Mouse (Mus musculus) midbrain, embryonic 16.5 days (tissue): ENCODE data around the gene S100a14. TPM values are rescaled to one million over a fixed set of nuclear protein-coding genes. Genes with fewer than 3 reads are reported as not detected.

ENCODE experiments used
- ATAC-seq: fragments of 200-750 bp; cut with Nextera tagmentation; 2 replicates; pipeline ENCODE4 v1.8.0; 2017; ENCODE audit warnings: moderate TSS enrichment
- H3K27ac ChIP-seq: fragments of 300-500 bp; sonication (generic); 2 replicates; pipeline ENCODE4 v1.5.1; 2014; ENCODE audit warnings: mild to moderate bottlenecking, low read length, mixed read lengths
- H3K27me3 ChIP-seq: fragments of 300-500 bp; sonication (generic); 2 replicates; pipeline ENCODE4 v1.6.1; 2014; ENCODE audit warnings: low read depth, low read length, mixed read lengths; ENCODE audit not compliant: control insufficient read depth, insufficient read depth
- H3K36me3 ChIP-seq: fragments of 300-500 bp; sonication (generic); 2 replicates; pipeline ENCODE4 v1.6.1; 2014; ENCODE audit warnings: mild to moderate bottlenecking, low read length, moderate library complexity, mixed read lengths; ENCODE audit not compliant: control insufficient read depth, insufficient read depth
- H3K4me1 ChIP-seq: fragments of 300-500 bp; sonication (generic); 2 replicates; pipeline ENCODE4 v1.6.1; 2014; ENCODE audit warnings: mild to moderate bottlenecking, low read length, mixed read lengths; ENCODE audit not compliant: control insufficient read depth, insufficient read depth
- H3K4me2 ChIP-seq: fragments of 300-500 bp; sonication (generic); 2 replicates; pipeline ENCODE4 v1.6.1; 2014; ENCODE audit warnings: mild to moderate bottlenecking, low read length, mixed read lengths
- H3K4me3 ChIP-seq: fragments of 300-500 bp; sonication (generic); 2 replicates; pipeline ENCODE4 v1.5.1; 2014; ENCODE audit warnings: low read depth, mild to moderate bottlenecking, low read length, moderate library complexity, mixed read lengths
- H3K9ac ChIP-seq: fragments of 300-500 bp; sonication (generic); 2 replicates; pipeline ENCODE4 v1.6.1; 2014; ENCODE audit warnings: low read depth, low read length, mixed read lengths
- H3K9me3 ChIP-seq: fragments of 300-500 bp; sonication (generic); replicated peaks from 2 replicates; pipeline ENCODE4 v1.6.1; 2014; ENCODE audit warnings: mild to moderate bottlenecking, low read length, mixed read lengths; ENCODE audit not compliant: control insufficient read depth, poor library complexity, severe bottlenecking
- WGBS: fragments of 180-500 bp; shearing (Covaris S2); extraction: QIAGEN DNeasy Blood & Tissue Kit; methylation state at CpG from one replicate; pipeline ENCODE4 v1.1.7; 2014; 5-methylcytosine and 5-hydroxymethylcytosine counted together
- polyA plus RNA-seq: library from polyadenylated mRNA; unstranded; fragments of >200 nt; fragmentation: Nextera tagmentation; extraction: Ambion mirVana; gene quantifications from 2 replicates; pipeline ENCODE4 v1.2.1, GENCODE M21; 2015

The S100a14 gene
- polyA plus RNA-seq, 1 experiment from 2014 or later, result not detected

DNA sequence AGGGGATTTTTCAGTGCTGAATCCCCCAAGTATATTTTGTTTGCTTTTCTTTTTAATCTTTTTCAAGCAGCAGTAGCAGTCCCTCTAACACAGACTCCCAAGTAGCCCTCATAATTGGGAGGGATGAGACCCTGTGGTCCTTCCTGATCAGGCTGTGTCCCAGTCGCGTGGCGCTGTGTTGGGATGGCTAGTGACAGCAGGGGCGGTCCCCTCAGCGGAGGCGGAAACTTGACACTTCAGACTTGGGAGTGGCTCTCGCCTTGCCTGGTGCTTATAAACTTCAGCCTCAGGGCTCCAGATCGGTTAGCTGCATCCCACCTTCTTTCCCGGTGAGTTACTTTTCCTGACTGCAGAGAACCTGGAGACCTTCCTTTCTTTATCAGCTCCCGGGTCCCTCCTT is 12.0 kb upstream of the S100a14 start:
- under 1% methylated on average over 10 of the region's 10 CpGs for WGBS
- Histone ChIP-seq H3K4me2 (peak overlapping the region; percentile 57), H3K27ac (no peak overlapping the region), H3K9me3 (no peaks in the 10 kb centered on the region), H3K4me3 (peak overlapping the region; percentile 30), H3K36me3 (no peaks in the 10 kb centered on the region), H3K4me1 (peaks cover 8% of the 10 kb centered on the region; the same call in 1 of the 2 replicates), H3K27me3 (peaks cover 29% of the 10 kb centered on the region), H3K9ac (peak overlapping the region; percentile 36)
- ATAC-seq, result no peak

DNA sequence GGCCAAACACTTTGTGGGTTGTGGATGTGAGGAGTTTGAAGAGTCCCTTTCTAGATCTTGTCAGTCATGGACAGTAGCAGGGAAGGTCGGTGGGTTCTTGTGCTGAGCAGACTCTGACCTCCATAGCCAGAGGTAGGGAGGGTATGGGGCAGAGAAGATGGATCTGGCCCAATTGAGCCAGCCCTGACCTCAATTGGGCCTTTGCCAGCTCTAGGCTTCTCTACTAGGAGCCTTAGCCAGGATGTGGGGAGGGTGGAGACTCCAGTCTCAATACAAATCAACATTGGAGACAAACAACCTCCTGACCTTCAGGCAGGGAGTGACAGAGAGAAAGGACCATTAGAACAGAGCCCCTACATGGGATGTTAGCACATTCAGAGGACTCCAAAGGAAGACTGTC is 11.4 kb upstream of the S100a14 start:
- ATAC-seq, result no peak
- Histone ChIP-seq H3K27ac (no peak overlapping the region), H3K9me3 (no peaks in the 10 kb centered on the region), H3K27me3 (peaks cover 29% of the 10 kb centered on the region), H3K4me3 (peak overlapping the region; percentile 30), H3K4me1 (peaks cover 7% of the 10 kb centered on the region; the same call in 1 of the 2 replicates), H3K4me2 (peak overlapping the region; percentile 57), H3K36me3 (no peaks in the 10 kb centered on the region), H3K9ac (no peak overlapping the region)
- 50% methylated on average over 1 of the region's 1 CpGs for WGBS

DNA sequence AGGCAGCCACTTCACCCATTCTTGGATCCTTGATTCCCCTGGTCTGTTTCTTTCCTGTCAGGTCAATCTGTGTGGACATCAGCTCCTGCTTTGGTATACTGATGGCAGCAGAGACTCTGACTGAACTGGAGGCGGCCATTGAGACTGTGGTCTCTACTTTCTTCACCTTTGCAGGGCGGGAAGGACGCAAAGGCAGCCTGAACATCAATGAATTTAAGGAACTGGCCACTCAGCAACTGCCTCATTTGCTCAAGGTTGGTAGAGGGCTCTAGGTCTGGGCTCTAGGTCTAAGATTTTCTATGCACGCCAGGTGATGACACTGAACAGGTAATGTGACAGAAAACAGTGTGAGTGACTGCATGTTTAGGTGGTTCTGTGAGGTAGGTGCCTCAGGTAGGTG is 10.9 kb upstream of the S100a14 start:
- no peak overlapping the region for H3K27ac ChIP-seq
- ATAC-seq, result no peak
- no peak overlapping the region for H3K9ac ChIP-seq
- H3K9me3 ChIP-seq, result no peaks in the 10 kb centered on the region
- no peak overlapping the region for H3K4me2 ChIP-seq
- no peaks in the 10 kb centered on the region for H3K36me3 ChIP-seq
- peaks cover 7% of the 10 kb centered on the region; the same call in 1 of the 2 replicates for H3K4me1 ChIP-seq
- no peak overlapping the region for H3K4me3 ChIP-seq
- 88% methylated on average over 4 of the region's 4 CpGs for WGBS
- H3K27me3 ChIP-seq, result peaks cover 29% of the 10 kb centered on the region

DNA sequence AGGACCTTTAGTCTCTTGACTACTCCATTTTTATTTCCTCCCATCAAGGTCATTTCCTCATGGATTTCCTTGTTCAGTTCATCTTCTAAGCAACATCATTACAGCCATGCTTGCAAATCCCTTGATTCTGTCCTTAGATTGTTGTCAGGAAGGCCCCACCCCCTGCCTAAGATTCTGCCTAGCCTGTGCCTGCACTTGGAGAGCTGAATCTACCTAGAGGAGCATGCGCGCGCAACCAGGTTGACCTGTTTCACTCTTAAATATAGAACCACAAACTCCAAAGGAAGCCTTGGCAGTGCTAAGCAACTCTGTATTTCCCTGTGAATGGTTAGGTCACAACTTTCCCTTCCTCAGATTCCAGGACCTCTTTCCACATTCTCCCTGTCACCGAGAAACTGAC is 8.9 kb upstream of the S100a14 start:
- Histone ChIP-seq H3K27me3 (peaks cover 23% of the 10 kb centered on the region), H3K9ac (no peak overlapping the region), H3K4me3 (no peak overlapping the region), H3K27ac (no peak overlapping the region), H3K4me2 (no peak overlapping the region), H3K9me3 (no peaks in the 10 kb centered on the region), H3K4me1 (peaks cover 7% of the 10 kb centered on the region; the same call in 1 of the 2 replicates), H3K36me3 (no peaks in the 10 kb centered on the region)
- 93% methylated on average over 4 of the region's 4 CpGs for WGBS
- no peak for ATAC-seq

DNA sequence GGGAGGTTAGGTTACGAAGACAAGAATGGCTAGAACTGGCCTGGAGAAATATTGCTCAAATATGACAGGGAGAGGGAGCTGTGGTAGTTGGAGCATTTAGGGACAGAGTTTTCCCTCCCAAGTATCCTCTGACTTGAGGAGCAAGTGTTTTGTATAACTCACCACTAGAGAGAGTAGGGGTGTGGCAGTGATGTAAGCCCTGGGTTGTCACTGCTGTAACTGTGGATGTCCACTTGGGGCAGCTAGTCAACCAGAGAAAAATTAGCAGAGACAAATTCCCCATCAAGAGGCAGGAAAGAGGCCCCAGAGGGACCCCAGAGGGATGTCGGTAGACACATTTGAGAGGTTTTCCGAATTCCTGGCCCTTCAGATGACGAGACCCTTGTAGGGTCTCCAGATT is 1.2 kb upstream of the S100a14 start:
- no peaks in the 10 kb centered on the region for H3K9me3 ChIP-seq
- WGBS, result 69% methylated on average over 4 of the region's 4 CpGs
- ATAC-seq, result no peak
- H3K4me2 ChIP-seq, result no peak overlapping the region
- H3K27me3 ChIP-seq, result no peaks in the 10 kb centered on the region
- no peak overlapping the region for H3K9ac ChIP-seq
- no peaks in the 10 kb centered on the region for H3K4me1 ChIP-seq
- no peak overlapping the region for H3K4me3 ChIP-seq
- no peaks in the 10 kb centered on the region for H3K36me3 ChIP-seq
- no peak overlapping the region for H3K27ac ChIP-seq

DNA sequence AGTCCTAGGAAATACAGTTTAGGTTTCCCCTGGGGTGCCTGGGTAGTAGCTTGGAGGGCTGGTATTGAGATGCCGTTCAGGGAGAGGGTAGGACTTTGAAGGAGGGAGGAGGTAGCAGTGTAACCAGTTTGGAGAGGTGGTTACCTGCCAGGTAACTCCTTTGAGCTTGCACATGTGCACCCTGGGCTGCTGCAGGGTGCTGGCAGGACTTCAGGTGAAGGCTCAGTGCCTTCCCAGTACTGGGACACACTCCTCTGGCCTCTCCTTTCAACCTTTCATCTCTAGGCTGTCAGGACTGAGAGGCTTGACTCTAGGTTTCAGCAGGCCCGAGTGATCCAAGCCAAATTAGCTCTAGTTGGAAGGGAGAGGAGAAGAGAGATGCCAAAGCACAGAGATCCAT is 580 bp upstream of the S100a14 start:
- no peak overlapping the region for H3K4me3 ChIP-seq
- no peak overlapping the region for H3K4me2 ChIP-seq
- no peak for ATAC-seq
- no peaks in the 10 kb centered on the region for H3K36me3 ChIP-seq
- no peaks in the 10 kb centered on the region for H3K27me3 ChIP-seq
- WGBS, result 79% methylated on average over 2 of the region's 2 CpGs
- H3K9me3 ChIP-seq, result no peaks in the 10 kb centered on the region
- H3K4me1 ChIP-seq, result no peaks in the 10 kb centered on the region
- H3K27ac ChIP-seq, result no peak overlapping the region
- H3K9ac ChIP-seq, result no peak overlapping the region

DNA sequence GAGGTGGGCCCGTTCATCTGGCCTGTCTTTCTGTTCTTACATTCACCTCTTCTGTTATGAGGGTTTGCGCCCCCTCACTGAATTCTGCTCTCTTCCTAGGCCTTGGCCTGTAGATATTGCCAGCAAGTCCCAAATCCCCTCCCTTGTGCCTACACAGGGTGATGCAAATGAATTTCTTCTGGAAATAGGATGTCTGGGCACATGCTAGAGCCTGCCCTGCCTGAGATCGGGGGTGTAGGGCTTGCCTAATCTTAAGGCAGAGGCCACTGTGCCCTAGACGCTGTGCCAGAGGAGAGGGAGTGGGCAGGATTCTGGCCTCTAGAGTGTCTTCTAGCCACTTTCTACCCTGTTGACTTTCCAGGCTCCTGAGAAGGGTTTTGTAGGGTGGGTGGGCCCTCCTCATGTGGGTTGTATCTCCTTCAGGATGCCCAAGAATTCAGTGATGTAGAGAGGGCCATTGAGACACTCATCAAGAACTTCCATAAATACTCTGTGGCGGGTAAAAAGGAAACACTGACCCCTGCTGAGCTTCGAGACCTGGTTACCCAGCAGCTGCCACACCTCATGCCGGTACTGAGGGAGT is 726 bp downstream of the S100a14 start:
- 92% methylated on average over 7 of the region's 7 CpGs for WGBS
- H3K4me3 ChIP-seq, result no peak overlapping the region

DNA sequence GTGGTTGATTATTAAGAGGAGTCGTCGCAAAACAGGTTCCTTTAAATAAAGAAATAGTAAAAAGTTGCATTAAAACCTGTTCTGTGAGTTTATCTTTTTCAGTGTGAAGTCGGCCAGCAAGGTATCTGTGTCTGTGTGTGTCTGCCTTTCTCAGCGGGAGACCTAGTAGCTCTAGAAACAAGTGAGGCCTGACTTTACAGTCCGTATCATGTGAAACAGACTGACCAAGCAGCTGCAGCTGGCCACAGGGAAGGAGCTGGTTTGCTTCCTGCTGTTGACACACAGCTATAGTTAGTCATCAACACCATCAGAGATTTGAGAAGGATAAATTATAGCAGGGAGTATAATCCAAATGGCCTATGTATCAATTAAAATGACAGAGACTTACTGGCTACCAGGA is 5.1 kb downstream of the S100a14 start:
- H3K4me1 ChIP-seq, result no peaks in the 10 kb centered on the region
- no peak overlapping the region for H3K27ac ChIP-seq
- H3K9ac ChIP-seq, result no peak overlapping the region
- no peak overlapping the region for H3K4me2 ChIP-seq
- H3K27me3 ChIP-seq, result no peaks in the 10 kb centered on the region
- WGBS, result 80% methylated on average over 5 of the region's 5 CpGs
- H3K4me3 ChIP-seq, result no peak overlapping the region
- no peaks in the 10 kb centered on the region for H3K9me3 ChIP-seq
- no peak for ATAC-seq
- no peaks in the 10 kb centered on the region for H3K36me3 ChIP-seq

More for the DNA sequence above, 726 bp downstream of the S100a14 start:
- H3K27ac ChIP-seq, result no peak overlapping the region
- no peaks in the 10 kb centered on the region for H3K27me3 ChIP-seq
- H3K9me3 ChIP-seq, result no peaks in the 10 kb centered on the region
- H3K36me3 ChIP-seq, result no peaks in the 10 kb centered on the region
- no peak for ATAC-seq
- H3K4me2 ChIP-seq, result no peak overlapping the region
- H3K9ac ChIP-seq, result no peak overlapping the region
- no peaks in the 10 kb centered on the region for H3K4me1 ChIP-seq

DNA sequence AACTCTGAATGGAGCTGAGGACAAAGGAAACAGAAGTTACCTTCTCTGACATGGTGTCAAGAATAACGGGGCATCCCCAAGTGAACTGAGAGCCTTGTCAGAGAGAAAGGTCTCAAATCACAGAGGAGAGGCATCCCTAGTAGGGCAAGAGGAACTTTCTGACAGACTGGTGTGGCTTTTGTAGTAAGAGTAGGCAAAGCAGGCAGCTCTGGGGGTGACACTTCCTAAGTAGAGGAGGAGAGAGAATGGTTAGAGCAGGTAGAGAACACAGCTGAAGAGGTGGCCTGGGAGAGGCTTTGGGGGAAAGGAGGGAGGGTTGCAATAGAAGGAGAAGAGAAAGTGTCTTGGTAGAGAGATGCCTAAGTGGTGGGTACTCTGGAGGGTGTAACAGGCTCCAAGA is 8.8 kb downstream of the S100a14 start:
- H3K9ac ChIP-seq, result no peak overlapping the region
- no peaks in the 10 kb centered on the region for H3K36me3 ChIP-seq
- no peak overlapping the region for H3K4me2 ChIP-seq
- no peaks in the 10 kb centered on the region for H3K9me3 ChIP-seq
- H3K4me1 ChIP-seq, result no peaks in the 10 kb centered on the region
- H3K27me3 ChIP-seq, result no peaks in the 10 kb centered on the region
- no peak overlapping the region for H3K4me3 ChIP-seq
- WGBS, result 68% methylated on average over 1 of the region's 1 CpGs
- no peak for ATAC-seq
- no peak overlapping the region for H3K27ac ChIP-seq
